Mouse (Mus musculus) megakaryocyte, adult 5-6 weeks (primary cell): ENCODE results near the gene Rmi2. TPM values are rescaled to one million over a fixed set of nuclear protein-coding genes. Genes with fewer than 3 reads are reported as not detected.

Experiments used
- ATAC-seq: 2 replicates; pipeline ENCODE4 v1.8.0; 2016; ENCODE audit warnings: mild to moderate bottlenecking, inconsistent platforms; ENCODE audit not compliant: poor library complexity, severe bottlenecking
- total RNA-seq, 2 experiments: library from RNA; stranded (forward) in 1 of 2; stranded (reverse) in 1 of 2; fragments of 153-499, 151-499 nt in 1 of 2; fragments of 221-1000, 200-1000 nt in 1 of 2; gene quantifications; 2 replicates each; pipeline versions ENCODE4 v1.2.3 to v1.2.4; 2015 to 2017

The Rmi2 gene
- total RNA-seq, 2 experiments from 2014 or later, result 2.9 to 4.8 TPM

DNA sequence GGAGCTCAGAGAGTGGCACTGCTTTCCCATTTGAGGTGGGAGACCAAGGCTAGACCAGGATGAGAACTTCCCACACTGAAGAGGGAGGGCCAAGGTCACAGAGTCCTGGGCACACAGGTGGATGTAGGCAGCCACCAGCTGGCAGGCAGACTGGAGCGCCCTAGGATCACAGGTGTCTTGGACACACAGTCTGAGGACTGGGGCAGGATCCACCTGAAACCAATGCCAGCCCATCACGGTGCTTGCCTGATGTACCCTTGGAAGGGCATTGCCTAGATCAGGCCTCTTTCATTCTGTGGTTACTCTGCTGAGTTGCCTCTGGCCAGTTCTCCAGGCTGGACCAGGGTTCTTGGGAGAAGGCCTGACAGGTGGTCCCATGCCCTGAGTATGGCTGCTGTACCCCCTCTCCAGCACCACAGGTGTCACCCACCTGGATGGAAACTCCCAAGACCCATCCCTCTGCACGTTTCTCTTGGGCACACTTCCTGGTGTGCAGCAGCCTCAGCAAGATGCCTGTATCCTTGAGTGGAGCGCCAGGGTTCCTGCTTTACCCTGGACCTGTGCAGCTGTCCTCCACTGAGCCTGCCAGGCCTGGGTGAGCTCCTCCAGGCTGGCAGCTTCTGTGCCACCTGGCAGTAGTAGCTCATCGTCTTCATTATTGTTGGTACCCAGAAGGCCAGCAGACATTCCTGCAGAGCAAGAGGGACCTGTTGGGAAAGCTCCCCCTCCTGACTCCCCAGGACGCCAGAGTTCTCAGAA, 30.2 kb downstream of the Rmi2 start:
- ATAC-seq, result no peak

DNA sequence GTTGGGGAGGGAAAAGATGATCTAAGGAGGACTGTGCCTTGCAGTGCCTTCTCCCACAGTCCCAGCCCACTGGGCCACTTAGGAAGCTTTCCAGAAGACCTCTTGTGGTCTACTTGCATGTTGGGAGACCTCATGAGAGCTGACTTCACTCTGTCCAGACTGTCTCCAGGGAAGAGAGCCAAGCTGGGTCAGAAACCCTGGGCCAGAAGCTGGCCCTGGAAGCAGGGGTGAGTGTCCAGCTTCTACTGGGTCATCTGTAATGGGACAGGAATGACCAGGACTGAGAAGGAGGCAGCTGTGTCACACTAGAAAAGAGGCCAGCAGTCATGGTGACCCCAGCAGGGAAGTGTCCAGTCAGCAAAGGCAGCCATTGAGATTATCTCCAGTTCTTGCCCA, 30.7 kb downstream of the Rmi2 start:
- ATAC-seq, result no peak

DNA sequence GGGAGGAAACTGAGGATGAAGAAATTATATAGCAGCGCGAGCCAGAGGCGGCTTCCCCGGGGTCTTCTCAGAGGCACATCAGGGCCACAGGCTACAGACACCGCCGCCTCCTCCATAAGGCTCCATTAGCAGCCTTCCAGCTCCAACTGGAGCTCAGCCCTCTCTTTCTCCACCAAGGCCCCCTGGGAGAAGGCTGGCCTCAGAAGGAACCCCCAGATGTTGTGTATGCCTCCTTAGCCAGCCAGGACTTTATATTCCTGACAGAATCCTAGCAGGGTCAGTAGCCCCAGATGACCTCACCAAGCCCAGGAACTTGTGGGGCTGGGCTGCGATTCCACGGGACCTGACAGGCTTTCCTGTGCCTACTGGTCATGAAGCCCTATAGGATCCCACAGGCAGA, 32.0 kb downstream of the Rmi2 start:
- ATAC-seq, result no peak

DNA sequence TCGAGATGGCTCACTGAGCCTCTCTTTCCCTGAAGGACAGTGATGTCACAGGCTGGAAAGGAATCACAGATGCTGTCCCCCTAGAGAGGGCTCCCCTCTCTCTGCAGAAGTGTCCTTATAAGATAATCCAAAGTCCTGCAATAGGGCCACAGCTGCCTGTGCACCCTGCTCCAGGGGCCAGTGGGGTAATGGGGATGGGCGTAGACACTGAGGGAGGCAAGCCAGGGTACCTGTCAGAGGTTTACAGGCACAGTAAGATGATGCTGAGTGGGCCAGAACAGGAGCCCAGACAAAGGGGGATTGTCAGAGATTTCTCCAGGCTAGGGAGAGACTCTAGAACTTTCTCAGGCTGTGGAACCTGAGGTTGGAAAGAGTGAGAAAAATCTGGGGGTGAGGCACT, 32.6 kb downstream of the Rmi2 start:
- no peak for ATAC-seq

DNA sequence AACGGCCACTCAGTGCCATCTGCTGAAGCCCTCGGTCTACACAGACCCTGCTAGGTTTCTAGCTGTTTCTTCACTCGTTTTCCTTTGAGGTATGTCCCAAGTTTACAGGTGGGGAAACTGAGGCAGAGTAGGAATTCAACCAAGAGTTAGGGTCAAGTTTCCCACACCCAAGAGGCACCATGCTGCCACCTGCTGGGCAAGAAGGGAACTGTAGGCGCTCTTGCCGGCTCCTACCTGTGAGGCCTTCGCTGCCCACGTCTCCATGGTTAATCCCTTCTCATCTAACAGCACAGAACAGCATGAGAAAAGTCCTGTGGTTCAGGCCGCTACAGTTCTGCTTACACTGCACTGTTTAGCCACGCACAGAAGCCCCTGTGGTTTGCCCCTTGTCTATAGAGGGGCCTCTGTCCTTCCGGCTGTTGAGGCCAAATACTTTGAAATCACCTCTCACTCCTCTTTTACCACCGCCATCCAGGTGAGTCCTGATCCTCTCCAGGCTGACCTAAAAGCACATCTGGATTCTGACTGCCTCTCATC, 33.1 kb downstream of the Rmi2 start:
- ATAC-seq, result peak; percentile 66

DNA sequence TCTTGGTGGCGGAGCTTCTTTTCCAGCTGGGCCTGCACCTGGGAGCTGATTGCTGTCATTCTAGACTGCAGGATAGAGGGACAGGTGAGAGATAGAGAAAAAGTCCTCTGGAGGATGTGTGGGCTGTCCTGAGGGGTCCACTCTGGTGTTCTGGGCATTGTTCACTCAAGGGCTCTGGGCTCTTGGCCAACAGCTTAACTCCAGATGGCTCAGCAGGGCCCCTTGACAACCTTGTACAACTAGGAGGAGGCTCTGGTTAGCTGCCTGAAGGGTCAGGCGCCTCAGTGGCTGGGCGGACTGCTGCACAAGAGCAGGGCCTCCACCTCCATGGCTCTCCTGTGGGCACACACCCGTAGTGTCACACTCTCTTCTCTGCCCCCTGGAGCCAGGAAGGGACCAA, 36.1 kb downstream of the Rmi2 start:
- no peak for ATAC-seq

DNA sequence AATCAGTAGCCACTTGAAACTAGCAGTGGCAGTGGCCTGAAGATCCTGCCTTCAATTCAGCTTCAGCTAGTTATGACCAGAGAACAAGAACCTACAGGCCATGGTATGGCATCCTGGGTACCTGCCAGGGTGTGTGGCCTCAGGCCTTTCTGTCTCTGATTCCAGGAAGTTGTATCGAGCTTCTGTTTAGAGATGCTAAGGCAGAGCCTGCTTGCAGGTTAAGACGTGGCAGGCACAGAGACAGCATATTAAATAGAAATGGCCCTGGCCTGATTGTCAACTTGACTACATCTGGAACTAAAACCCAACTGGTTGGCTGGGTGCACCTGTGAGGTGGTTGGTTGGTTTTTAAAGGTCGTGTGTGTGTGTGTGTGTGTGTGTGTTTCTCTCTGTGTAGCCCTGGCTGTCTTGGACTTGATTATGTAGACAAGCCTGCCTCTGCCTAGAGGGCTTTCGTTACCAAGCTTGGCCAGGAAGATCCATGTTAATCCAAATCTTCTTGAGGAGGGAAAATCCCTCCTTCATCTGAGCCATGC, 38.0 kb downstream of the Rmi2 start:
- ATAC-seq, result no peak

DNA sequence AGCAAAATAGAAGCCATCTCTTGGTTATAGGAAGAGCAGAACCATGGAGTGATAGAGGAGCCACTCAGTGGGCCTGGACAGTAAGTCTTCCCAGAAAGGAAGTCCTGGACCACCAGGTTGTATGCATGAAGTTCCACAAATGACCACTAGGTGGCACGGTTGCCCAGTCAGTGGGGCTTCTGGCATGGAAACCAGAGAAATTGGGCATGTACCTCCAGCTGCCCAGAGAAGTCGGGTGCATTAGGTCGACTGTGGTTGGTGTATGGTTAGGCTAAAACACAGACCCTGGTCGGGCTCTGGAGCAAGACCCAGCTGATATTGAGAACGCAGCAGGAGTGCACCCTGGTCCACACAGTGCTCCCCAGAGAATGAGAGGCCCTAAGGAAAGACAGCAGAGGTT, 38.8 kb downstream of the Rmi2 start:
- peak; percentile 76 for ATAC-seq

DNA sequence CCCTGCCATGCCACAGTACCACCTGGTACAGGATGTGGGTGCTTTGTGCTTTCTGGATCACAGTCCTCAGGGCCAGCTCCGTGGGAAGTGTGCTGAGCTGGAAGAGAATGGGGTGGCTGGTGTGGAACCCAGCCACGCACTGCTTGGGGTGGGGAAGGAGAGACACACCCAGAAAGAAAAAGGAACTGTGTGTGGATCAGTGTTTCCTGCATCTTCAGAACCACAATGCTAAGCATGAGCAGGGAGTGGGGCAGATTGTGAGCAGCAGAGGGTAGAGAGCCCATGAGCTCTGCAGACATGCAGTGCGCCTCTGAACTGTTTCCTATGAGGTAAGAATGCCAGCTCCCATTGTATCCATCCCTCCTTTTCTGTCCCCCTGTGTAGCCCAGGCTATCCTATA, 43.4 kb downstream of the Rmi2 start:
- ATAC-seq, result peak; percentile 55; the same call in 1 of the 2 replicates

DNA sequence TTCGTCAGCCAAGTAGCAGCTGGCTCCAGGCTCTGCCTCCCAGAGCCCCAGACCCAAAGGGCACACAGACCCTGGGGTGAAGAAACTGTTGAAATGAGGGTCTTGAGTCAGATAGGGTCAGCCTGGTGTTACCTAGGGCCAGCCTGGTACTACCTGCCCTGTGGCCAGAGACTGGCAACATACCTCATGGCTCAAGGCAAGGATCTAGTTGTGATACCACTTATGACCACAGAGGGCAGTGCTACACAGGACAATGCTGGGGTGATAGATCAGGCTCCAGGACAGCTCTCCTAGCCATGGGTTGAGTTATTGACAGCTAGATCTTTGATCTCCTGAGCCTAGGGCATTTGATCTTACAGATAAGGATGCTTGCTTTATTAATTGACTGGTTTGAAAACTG, 44.6 kb downstream of the Rmi2 start:
- ATAC-seq, result peak; percentile 89

DNA sequence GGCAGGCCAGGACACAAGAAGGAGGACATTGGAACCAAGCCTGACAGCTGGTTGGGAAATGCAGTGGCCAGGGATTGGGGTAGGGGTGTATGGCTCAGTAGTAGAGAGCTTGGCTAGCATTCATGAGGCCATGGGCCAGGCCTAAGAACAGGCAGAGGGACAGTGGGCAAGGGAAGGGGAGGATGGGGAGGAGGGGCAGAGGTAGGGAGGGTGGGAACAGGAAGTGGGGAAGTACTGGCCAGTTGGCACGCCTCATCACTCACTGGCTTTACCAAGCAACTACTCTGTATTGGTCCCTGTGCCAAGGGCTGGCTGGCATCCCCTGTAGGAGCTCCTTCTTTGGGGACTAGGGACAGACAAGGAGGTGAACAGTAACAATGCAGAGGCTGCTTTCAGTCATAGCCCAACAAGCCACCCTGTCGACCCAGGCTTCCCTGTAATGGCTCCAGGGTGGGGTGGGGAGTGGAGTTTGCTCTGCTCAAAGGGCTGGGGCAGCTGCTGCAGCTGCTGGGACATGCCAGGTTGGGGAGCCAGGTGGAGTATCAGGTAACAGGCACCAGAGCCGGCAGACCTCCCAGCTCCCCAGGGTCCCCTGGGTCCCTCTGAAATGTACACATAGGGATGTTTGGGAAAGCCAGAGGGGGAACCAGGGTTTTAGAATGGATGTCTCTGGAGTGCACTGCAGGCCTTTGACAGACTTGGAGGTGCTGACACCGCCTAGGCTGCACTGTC, 46.5 kb downstream of the Rmi2 start:
- ATAC-seq, result no peak

DNA sequence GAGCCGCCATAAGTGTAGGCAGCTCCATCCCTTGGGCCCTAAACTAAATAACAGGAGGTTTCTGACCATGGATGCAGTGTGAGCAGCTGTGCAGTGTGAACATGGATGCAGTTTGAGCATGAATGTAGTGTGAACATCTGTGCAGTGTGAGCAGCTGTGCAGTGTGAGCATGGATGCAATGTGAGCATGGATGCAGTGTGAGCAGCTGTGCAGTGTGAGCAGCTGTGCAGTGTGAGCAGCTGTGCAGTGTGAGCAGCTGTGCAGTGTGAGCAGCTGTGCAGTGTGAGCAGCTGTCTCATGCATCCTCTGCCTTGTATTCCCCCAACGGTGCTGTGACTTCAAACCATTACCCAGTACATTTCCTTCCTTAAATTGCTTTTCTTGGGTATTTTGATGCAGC, 52.6 kb downstream of the Rmi2 start:
- no peak for ATAC-seq

DNA sequence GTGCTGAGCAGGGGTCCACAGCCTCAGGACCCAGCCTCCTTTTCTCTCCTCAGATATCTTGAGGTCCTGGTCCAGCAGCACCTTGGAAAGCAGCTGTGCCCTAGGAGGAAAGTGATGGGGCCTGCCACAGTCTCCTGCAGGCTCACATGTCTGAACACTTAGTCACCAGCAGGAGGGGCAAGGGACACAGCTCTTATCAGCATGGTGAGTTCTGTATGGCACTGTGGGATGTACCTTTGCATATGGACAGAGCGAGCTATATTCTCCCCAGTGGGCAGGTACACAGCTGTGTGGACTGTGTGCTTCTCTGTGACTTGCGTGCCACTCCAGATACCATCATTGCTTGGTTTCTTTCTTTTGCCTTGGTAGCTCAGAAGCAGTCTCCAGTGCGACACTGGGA, 55.5 kb downstream of the Rmi2 start:
- peak; percentile 52; the same call in 1 of the 2 replicates for ATAC-seq

DNA sequence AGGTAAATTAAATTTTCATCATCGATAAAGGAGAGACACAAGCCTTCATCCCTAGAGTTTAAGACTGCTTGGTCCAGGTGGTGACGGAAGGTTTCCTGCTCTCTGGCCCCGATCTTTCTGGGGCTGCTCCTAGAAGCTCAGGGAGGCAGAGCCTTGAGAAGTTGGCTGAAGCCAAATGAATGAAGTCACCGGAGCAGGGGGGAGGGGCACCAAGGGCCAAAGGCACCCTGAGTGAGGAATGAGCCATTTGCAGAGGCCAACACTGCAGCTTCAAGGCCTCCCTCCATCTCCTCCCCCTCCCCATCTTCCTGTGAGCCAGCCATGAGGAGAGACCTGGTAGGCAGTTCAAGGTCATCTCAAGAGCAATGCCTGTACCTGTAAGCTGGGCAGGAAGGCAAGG, 58.3 kb downstream of the Rmi2 start:
- ATAC-seq, result no peak

DNA sequence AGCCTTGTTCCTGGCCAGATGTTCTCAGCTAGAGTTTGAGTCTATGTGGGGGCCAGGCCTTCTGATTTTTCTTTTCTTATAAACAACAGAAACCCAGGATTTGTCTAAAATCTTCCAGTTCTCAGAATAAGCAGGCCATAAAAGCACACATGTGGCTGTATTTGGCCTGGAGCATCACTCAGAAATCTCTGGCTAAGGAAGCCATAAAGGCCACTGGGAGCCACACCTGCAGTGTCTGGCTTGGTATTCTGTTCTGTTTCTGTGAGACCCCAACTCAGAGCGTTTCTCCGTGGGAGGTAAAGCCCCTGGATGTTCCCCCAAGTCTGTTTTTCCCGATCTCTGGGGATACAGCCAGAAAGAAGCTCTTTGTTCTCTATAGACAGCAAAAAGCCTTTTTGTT, 61.0 kb downstream of the Rmi2 start:
- no peak for ATAC-seq

DNA sequence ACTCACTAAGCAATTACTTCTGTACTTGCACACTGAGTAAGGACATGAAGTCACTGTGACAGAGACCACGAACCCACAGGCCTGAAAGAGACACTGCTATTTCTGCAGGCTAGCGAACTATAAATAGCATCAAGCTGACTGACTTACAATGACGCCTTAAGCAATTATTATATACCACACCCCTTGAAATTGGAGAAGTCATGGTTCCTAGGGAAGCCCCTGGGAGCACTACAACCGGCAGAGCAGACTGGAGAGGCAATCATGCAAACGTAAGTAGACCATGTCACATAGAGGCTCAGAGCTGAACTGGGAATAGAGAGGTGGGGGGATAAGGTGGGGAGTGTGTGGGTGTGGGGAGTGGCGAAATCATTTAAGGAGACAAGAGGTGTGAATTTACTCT, 62.5 kb downstream of the Rmi2 start:
- peak; percentile 92 for ATAC-seq

DNA sequence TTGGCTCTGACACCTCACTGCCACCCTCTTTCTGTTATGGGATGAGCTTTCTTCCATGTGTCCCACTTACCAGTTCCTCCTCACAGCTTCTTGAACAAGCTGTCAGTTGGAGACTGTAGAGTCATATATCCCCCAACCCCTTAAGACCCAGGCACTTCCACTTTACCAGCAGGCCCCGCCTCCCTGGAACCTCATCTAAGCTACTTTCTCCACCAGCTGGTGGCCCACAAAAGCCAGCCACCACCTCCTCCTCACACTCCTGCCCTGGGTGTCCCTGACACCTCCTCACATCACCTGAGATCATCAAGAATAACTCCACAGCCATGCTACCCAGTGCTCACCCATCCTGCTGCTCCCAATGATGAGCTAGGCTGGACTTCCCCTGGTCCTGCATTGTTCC, 65.9 kb downstream of the Rmi2 start:
- ATAC-seq, result no peak

DNA sequence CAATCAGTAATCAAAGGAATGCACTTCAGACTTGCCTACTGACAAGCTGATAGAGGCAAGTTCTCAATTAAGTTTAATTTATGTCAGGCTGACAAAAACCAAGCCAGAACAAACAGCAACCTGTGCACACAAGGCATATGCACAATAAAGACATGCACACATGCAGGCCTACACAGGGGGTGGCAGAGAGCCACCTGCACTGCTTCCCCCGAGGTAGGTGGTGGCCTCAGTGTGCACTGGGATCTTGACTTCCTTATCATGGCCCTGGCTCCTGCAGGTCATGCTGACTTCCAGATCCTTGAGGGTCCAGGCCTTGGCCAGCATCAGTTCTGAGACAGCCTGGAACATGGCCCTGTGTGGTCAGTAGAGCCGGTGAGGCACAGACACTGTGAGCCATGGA, 67.1 kb downstream of the Rmi2 start:
- no peak for ATAC-seq

DNA sequence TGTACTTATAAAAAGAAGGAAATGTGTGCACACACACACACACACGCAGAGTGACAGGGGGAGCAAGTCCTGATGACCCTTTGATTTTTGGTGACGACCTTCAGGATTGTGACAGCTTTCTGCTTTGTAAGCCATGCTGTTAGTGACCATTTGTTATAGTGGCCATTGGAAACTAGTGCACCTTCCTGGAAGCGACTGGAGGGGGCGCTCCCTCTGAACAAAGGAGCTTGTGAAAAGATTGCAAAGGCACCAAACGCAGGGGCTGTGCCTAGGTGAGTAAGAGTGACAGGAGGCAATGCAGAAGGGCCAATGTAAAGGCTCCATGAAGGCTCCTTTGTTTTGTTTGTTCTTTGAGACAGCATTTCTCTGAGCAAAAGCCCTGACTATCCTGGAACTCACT, 68.0 kb downstream of the Rmi2 start:
- no peak for ATAC-seq

DNA sequence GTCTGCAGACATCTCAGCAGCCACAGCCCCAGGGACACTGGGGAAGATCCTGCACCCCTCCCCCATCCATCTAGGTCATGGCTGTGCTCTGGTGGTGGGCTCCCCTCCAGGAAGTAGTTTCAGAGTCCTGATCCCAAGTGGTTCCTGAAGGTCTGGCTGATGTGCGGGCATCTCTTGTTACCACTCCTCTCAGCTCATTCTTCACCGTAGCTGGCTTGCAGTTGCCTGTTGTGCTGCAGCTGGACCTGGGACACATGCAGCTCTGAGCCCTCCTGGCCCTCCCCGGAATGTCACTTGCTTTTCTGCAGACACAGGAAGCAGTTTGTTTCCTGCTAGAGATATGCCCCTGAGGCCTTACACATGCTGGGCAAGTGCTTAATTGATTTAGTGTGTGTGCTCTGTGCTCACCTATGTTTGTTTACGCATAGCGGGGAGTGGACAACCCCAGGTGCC, 70.8 kb downstream of the Rmi2 start:
- no peak for ATAC-seq

DNA sequence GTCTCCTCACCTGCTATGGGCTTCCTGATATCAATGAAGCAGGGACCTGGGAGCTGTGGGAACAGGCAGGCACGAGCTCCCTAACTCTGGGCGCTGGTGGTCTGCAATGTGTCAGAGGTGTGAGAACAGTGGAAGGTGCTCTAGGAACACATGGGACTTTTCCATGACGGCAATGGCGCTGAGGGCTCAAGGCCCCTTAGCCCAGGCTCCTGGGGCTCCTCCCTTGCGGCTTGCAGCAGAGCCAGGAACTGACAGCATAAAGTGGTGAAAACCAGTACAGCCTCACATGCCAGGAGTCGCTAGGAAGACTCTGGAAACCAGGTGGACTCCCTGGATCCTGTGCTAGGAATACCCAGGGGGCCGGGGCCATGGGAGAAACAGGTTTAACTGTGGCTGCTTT, 75.7 kb downstream of the Rmi2 start:
- no peak for ATAC-seq

DNA sequence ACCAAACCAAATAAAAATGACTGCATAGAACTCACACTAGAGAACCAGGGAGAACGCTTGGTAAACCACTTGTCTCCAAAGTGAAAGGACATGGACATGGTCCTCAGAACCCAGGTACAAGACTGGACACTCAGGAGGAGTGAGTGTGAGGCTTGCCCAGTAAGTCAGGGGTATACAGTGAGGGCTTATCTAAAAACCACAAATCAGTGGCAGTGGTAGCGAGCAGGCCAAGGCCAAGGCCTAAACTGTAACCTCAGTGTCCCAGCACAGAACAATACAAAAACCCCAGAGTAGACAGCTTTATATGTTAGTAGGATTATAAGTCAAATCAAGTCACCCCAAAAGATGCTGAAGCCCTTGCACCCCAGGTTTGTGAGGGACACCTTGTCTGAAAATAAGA, 76.2 kb downstream of the Rmi2 start:
- ATAC-seq, result no peak
